Mouse (Mus musculus) myocyte (in vitro differentiated cells): ENCODE data around the gene Them5. TPM values are rescaled to one million over a fixed set of nuclear protein-coding genes. Genes with fewer than 3 reads are reported as not detected.

Experiments used
- H3K27me3 ChIP-seq: one replicate; pipeline ENCODE4 v1.6.1; 2011; ENCODE audit not compliant: control insufficient read depth, insufficient read depth, insufficient read length
- H3K36me3 ChIP-seq: one replicate; pipeline ENCODE4 v1.6.1; 2011; ENCODE audit not compliant: control insufficient read depth, insufficient read depth
- H3K4me2 ChIP-seq: one replicate; pipeline ENCODE4 v1.6.1; 2011; ENCODE audit warnings: low read depth, control low read depth
- H3K4me3 ChIP-seq: one replicate; pipeline ENCODE4 v1.5.1; 2011; ENCODE audit warnings: mild to moderate bottlenecking, control low read depth, moderate library complexity
- H3K79me2 ChIP-seq: one replicate; pipeline ENCODE4 v1.6.1; 2011; ENCODE audit not compliant: control insufficient read depth, insufficient read depth
- H3ac ChIP-seq: one replicate; pipeline ENCODE4 v1.6.1; 2011; ENCODE audit not compliant: control insufficient read depth, insufficient read length
- CEBPB ChIP-seq: IDR thresholded peaks from 2 replicates; pipeline ENCODE4 v1.6.1; 2011; ENCODE audit warnings: mild to moderate bottlenecking, moderate library complexity; ENCODE audit not compliant: poor library complexity, insufficient read depth, severe bottlenecking
- E2F4 ChIP-seq: IDR thresholded peaks from one replicate; pipeline ENCODE4 v1.6.1; 2011; ENCODE audit warnings: mild to moderate bottlenecking, control low read depth, moderate library complexity; ENCODE audit not compliant: insufficient read depth
- MAX ChIP-seq: IDR thresholded peaks from one replicate; pipeline ENCODE4 v1.6.1; 2011; ENCODE audit warnings: low read depth, mild to moderate bottlenecking, control low read depth
- MYOD1 ChIP-seq, 3 experiments: IDR thresholded peaks; one replicate each; pipeline ENCODE4 v1.6.1; 2011; ENCODE audit warnings: control low read depth in 2 of 3, low read depth in 2 of 3, mild to moderate bottlenecking in 2 of 3, moderate library complexity in 1 of 3; ENCODE audit not compliant: insufficient read length in 2 of 3, control insufficient read depth in 1 of 3
- MYOG ChIP-seq, 3 experiments: IDR thresholded peaks; one replicate each; pipeline ENCODE4 v1.6.1; 2011; ENCODE audit warnings: control low read depth in 2 of 3, low read depth in 2 of 3, mild to moderate bottlenecking in 2 of 3; ENCODE audit not compliant: insufficient read length in 2 of 3, control insufficient read depth in 1 of 3, insufficient read depth in 1 of 3
- POLR2A ChIP-seq: IDR thresholded peaks from one replicate; pipeline ENCODE4 v1.6.1; 2011; ENCODE audit warnings: low read depth, mild to moderate bottlenecking, control low read depth, moderate library complexity; ENCODE audit not compliant: insufficient read length
- POLR2AphosphoS2 ChIP-seq: IDR thresholded peaks from one replicate; pipeline ENCODE4 v1.6.1; 2011; ENCODE audit warnings: low read depth, control low read depth; ENCODE audit not compliant: insufficient read length
- REST ChIP-seq: IDR thresholded peaks from one replicate; pipeline ENCODE4 v1.6.1; 2011; ENCODE audit warnings: mild to moderate bottlenecking, control low read depth, moderate library complexity; ENCODE audit not compliant: insufficient read depth, insufficient read length
- SRF ChIP-seq: IDR thresholded peaks from one replicate; pipeline ENCODE4 v1.6.1; 2011; ENCODE audit warnings: low read depth; ENCODE audit not compliant: control insufficient read depth, insufficient read length
- TCF12 ChIP-seq: IDR thresholded peaks from one replicate; pipeline ENCODE4 v1.6.1; 2011; ENCODE audit warnings: mild to moderate bottlenecking, control low read depth; ENCODE audit not compliant: poor library complexity, insufficient read depth, severe bottlenecking
- TCF3 ChIP-seq: IDR thresholded peaks from one replicate; pipeline ENCODE4 v1.6.1; 2011; ENCODE audit warnings: low read depth, control low read depth; ENCODE audit not compliant: insufficient read length
- USF1 ChIP-seq: IDR thresholded peaks from one replicate; pipeline ENCODE4 v1.6.1; 2011; ENCODE audit warnings: low read depth, mild to moderate bottlenecking, control low read depth, moderate library complexity
- polyA plus RNA-seq: library from polyadenylated mRNA; unstranded; fragments of >200 nt; fragmentation: generic; extraction: Trizol; gene quantifications from one replicate; pipeline ENCODE4 v1.2.1, GENCODE M21; 2012; ENCODE audit warnings: missing spikeins

Them5 gene
- polyA plus RNA-seq = not detected

DNA sequence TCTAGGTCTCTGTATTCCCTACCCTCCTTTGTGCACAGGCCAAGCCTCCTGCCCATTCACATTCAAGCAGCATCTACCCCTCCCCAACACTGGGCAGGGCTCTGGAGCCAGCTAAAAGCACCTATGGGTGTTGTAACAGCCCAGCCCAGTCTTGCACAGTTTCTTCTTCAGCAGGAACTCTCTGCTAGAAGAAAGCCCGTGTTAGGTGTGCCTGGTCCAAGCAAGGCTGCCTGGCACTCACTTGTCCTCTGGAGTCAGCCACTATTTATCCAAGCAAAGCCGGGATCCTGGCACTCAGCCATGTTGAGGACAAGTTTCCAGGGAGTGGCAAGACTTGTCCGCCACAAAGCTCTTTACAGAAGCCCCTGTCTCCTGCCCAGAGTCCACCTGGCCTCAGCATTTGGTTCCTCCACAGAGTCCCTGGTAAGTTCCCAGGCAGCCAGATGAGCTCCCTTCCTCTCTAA lies at the start of gene Them5:
Them5 (plus strand) TSS at position 141 of the 464 bp plus-strand sequence.
- Histone ChIP-seq H3K79me2 (no peaks in the 10 kb centered on the region), H3K4me2 (no peak within 1 kb of the TSS), H3K4me3 (no peak within 1 kb of the TSS), H3ac (no peak within 1 kb of the TSS), H3K27me3 (no peaks in the 10 kb centered on the region), H3K36me3 (no peaks in the 10 kb centered on the region)
- TF ChIP-seq MYOD1 (IDR thresholded peaks at IDR 0.05; ENCODE audit: control insufficient read depth in 1 of 3, insufficient read length in 2 of 3, low read depth in 2 of 3) = no peak
- no peak for TF ChIP-seq TCF12
- no peak for TF ChIP-seq POLR2AphosphoS2
- no peak for TF ChIP-seq TCF3
- TF ChIP-seq MAX = no peak
- no peak for TF ChIP-seq MYOG (IDR thresholded peaks at IDR 0.05; ENCODE audit: control insufficient read depth in 1 of 3, insufficient read depth in 1 of 3, insufficient read length in 2 of 3, low read depth in 2 of 3)
- no peak for TF ChIP-seq USF1
- TF ChIP-seq REST = no peak
- TF ChIP-seq POLR2A = no peak
- TF ChIP-seq E2F4 = no peak
- no peak for TF ChIP-seq CEBPB
- TF ChIP-seq SRF = no peak

- Histone ChIP-seq H3K27me3 (no peaks in the 10 kb centered on the region), H3K36me3 (no peaks in the 10 kb centered on the region), H3K4me2 (no peak overlapping the region), H3ac (no peak overlapping the region), H3K79me2 (no peaks in the 10 kb centered on the region), H3K4me3 (no peak overlapping the region)
- no peak for TF ChIP-seq SRF
Measured at GRCm38 (mm10) chr3:94305457-94305856, 36.4 kb upstream of the Them5 start.

DNA sequence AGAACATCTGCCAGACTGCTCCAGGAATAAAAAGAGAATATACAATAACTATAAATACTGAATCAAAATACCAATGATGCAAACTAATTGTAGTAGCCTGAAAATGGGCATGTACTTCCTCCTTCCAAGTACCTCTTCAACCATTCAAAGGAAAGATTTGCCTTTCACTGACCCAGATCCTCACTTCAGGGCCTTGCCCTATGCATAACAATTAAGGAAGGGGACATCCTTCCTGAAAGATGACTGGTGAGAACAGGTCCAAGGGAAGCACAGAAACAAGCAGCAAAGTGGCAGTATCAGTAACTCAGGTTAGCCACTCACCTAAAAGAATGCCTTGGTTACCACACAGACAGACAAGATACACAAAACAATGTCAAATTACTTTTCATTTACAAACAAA lies 34.9 kb upstream of the Them5 start:
- Histone ChIP-seq H3K4me3 (no peak overlapping the region), H3K27me3 (no peaks in the 10 kb centered on the region), H3K36me3 (no peaks in the 10 kb centered on the region), H3K4me2 (no peak overlapping the region), H3K79me2 (peaks cover 5% of the 10 kb centered on the region), H3ac (no peak overlapping the region)
- TF ChIP-seq POLR2A (no peak), MAX (no peak)

DNA sequence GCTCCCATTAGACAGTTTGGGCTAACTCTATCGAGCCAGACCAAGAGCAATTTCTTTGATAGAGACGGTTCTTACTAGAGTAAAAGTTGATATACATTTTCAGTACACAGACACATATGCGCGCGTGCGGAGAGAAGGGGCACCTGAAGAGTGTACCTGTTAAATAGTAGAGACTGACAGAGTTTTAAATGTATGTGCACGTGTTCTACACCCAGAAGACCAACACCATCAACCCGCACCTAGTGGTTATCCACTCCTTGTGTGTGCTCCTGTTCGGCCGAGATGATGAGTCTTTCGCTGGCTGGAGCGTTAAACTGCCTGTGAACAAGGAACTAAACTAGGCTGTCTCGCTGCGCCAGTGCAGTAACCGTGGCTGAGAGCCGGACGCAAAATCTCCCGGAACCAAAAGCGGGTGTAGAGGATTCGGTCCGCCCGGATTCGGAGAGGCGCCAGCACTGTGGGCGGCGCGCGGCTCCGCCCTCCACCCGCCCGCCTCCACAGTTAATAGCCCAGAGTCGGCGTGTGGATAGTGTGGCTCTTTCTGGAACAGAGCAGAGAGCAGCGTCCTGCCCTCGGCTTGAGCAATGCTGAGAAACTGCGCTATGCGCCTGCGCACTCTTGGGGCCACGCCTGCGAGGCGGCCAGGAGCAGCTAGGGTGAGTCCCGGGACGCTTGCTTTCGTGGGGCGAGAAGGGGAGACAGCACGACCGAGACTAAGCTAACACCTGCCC lies 32.1 kb upstream of the Them5 start, which contains the start of gene Them4:
Them4 (plus strand) TSS at position 457 of the 731 bp plus-strand sequence.
- H3K4me3 ChIP-seq = peak within 1 kb of the TSS; percentile 56
- no peak for TF ChIP-seq TCF12
- TF ChIP-seq POLR2AphosphoS2 = peak; percentile 72
- no peak for TF ChIP-seq SRF
- TF ChIP-seq USF1 = no peak
- TF ChIP-seq POLR2A = peak; percentile 85
- TF ChIP-seq TCF3 = no peak
- TF ChIP-seq MYOD1 (IDR thresholded peaks at IDR 0.05; ENCODE audit: control insufficient read depth in 1 of 3, insufficient read length in 2 of 3, low read depth in 2 of 3) = peak in 1 of 3 experiments; percentile 3
- TF ChIP-seq CEBPB = peak; percentile 60; the same call in 1 of the 2 replicates
- TF ChIP-seq E2F4 = no peak
- no peak for TF ChIP-seq REST

DNA sequence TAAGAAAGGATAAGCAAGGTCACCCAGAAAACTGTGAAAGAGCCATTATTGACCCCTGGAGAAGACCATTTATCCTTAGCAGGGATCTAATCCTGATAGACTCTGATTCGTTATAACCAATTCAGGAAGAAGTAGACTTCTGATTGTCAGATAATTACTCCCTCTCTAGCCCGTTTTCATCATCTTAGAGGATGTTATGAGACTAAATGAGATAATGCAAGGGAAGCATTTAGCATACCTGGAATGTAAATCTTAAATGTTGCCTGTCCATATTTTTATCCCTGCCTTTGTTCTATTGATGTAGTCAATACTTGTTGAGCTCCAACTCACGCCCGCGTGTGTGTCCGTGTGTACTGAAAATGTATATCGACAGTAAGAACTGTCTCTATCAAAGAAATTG lies 31.4 kb upstream of the Them5 start:
- Histone ChIP-seq H3K27me3 (no peaks in the 10 kb centered on the region), H3ac (no peak overlapping the region), H3K4me2 (peak overlapping the region; percentile 99), H3K36me3 (no peaks in the 10 kb centered on the region), H3K4me3 (peak overlapping the region; percentile 56), H3K79me2 (peaks cover 15% of the 10 kb centered on the region)
- TF ChIP-seq MAX (no peak), TCF3 (no peak), POLR2AphosphoS2 (no peak), REST (no peak), E2F4 (no peak), CEBPB (no peak), POLR2A (no peak), MYOG (IDR thresholded peaks at IDR 0.05; ENCODE audit: control insufficient read depth in 1 of 3, insufficient read depth in 1 of 3, insufficient read length in 2 of 3, low read depth in 2 of 3) (no peak)

More for the DNA sequence above, 32.1 kb upstream of the Them5 start, which contains the start of gene Them4:
- Histone ChIP-seq H3K4me2 (peak within 1 kb of the TSS; percentile 99), H3K79me2 (peaks cover 15% of the 10 kb centered on the region), H3K36me3 (no peaks in the 10 kb centered on the region), H3K27me3 (no peaks in the 10 kb centered on the region), H3ac (no peak within 1 kb of the TSS)
